Mouse (Mus musculus) heart, embryonic 11.5 days (tissue): Measurements from ENCODE around the gene Dll3. TPM values are rescaled to one million over a fixed set of nuclear protein-coding genes. Genes with fewer than 3 reads are reported as not detected.
A peak's percentile ranks its signal among the peaks of the same experiment; 100 is the strongest.

ENCODE experiments used
- ATAC-seq: fragments of 200-750 bp; cut with Nextera tagmentation; replicated peaks from 2 replicates; pipeline ENCODE4 v1.8.0; 2017; ENCODE audit warnings: moderate library complexity; ENCODE audit not compliant: insufficient number of reproducible peaks, low FRiP score, low TSS enrichment
- H3K27ac ChIP-seq: fragments of 300-500 bp; sonication (generic); 2 replicates; pipeline ENCODE4 v1.5.1; 2014; ENCODE audit warnings: mild to moderate bottlenecking, low read depth, low read length
- H3K27me3 ChIP-seq: fragments of 300-500 bp; sonication (generic); 2 replicates; pipeline ENCODE4 v1.6.1; 2014; ENCODE audit warnings: mild to moderate bottlenecking, low read length, mixed read lengths; ENCODE audit not compliant: control insufficient read depth, insufficient read depth
- H3K36me3 ChIP-seq: fragments of 300-500 bp; sonication (generic); 2 replicates; pipeline ENCODE4 v1.6.1; 2014; ENCODE audit warnings: mild to moderate bottlenecking, low read length, moderate library complexity, mixed read lengths; ENCODE audit not compliant: control insufficient read depth, insufficient read depth
- H3K4me1 ChIP-seq: fragments of 300-500 bp; sonication (generic); 2 replicates; pipeline ENCODE4 v1.6.1; 2014; ENCODE audit warnings: low read length; ENCODE audit not compliant: control insufficient read depth, insufficient read depth
- H3K4me2 ChIP-seq: fragments of 300-500 bp; sonication (generic); 2 replicates; pipeline ENCODE4 v1.6.1; 2014; ENCODE audit warnings: mild to moderate bottlenecking, moderate library complexity
- H3K4me3 ChIP-seq: fragments of 300-500 bp; sonication (generic); 2 replicates; pipeline ENCODE4 v1.5.1; 2014; ENCODE audit warnings: low read depth, low read length
- H3K9ac ChIP-seq: fragments of 300-500 bp; sonication (generic); 2 replicates; pipeline ENCODE4 v1.6.1; 2014; ENCODE audit warnings: mild to moderate bottlenecking, low read depth, low read length, moderate library complexity
- H3K9me3 ChIP-seq: fragments of 300-500 bp; sonication (generic); replicated peaks from 2 replicates; pipeline ENCODE4 v1.6.1; 2016; ENCODE audit warnings: low read length; ENCODE audit not compliant: control insufficient read depth
- WGBS: fragments of 180-500 bp; shearing (Covaris S2); extraction: QIAGEN DNeasy Blood & Tissue Kit; methylation state at CpG from one replicate; pipeline ENCODE4 v1.1.7; 2014; ENCODE audit not compliant: insufficient replicate concordance; 5-methylcytosine and 5-hydroxymethylcytosine counted together
- polyA plus RNA-seq: library from polyadenylated mRNA; unstranded; fragments of >200 nt; fragmentation: Nextera tagmentation; extraction: Ambion mirVana; gene quantifications from 2 replicates; pipeline ENCODE4 v1.2.1, GENCODE M21; 2014

Dll3 gene
- polyA plus RNA-seq, 1 experiment from 2014 or later, result 0.43 TPM

DNA sequence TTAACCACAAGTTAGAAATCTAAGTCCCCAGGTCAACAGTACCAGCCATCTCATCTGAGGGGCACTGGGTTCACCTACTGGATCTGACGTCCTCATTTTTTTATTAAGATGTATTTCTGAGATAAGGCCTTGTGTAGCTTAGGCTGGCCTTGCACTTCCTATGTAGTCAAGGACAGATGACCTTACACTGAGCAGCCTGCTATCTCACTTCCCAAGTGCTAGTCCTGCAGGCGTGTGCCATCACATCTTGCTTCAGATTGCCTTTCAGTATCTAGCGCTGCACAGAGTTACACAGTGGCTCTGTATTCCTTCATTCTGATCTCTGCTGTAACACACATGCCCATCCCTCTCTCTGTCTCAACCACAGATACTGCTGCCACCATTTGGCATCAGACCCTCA lies 16.0 kb upstream of the Dll3 start:
- H3K9ac ChIP-seq, result no peak overlapping the region
- ATAC-seq, result no peak
- WGBS, result 77% methylated on average over 3 of the region's 3 CpGs
- no peaks in the 10 kb centered on the region for H3K27me3 ChIP-seq
- no peak overlapping the region for H3K4me3 ChIP-seq
- H3K9me3 ChIP-seq, result no peaks in the 10 kb centered on the region
- H3K4me1 ChIP-seq, result no peaks in the 10 kb centered on the region
- no peak overlapping the region for H3K4me2 ChIP-seq
- no peak overlapping the region for H3K27ac ChIP-seq
- H3K36me3 ChIP-seq, result peaks cover 70% of the 10 kb centered on the region

DNA sequence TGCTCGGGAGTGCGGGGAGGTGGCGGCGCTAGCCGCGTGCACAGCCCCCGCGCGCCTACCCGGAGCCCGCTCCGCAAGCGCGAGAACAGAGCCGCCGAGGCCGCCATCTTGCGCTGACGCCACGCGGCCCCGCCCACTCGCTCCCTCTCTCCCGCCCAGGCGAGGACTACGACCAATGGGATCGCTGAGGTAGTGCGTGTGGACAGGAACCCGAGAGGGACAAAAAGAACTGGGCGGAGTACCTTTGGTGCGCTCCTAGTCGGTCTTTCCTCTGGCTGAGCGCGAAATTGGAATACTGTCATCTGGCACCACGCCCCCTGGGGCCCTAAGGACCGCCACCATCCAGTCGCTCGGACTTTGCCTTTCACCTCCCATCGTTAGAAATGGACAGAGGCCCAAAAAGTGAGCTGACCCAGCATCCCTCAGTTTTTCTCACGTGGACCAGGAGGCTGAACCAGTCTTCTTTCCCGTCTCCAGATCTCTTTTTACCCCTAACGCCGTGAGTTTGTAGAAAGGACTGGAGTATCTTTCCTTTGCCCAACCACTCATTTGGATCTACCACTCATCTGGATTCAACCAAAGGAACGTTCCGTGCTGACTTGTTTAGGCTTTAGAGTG lies 10.0 kb upstream of the Dll3 start, which contains the start of gene Timm50:
Timm50 (minus strand) TSS at position 147 of the 618 bp plus-strand sequence.
- Histone ChIP-seq H3K27ac (peak within 1 kb of the TSS; percentile 76), H3K9ac (peak within 1 kb of the TSS; percentile 92), H3K4me2 (peak within 1 kb of the TSS; percentile 90), H3K27me3 (no peaks in the 10 kb centered on the region), H3K36me3 (peaks cover 45% of the 10 kb centered on the region), H3K9me3 (no peaks in the 10 kb centered on the region), H3K4me1 (peaks cover 7% of the 10 kb centered on the region), H3K4me3 (peak within 1 kb of the TSS; percentile 95)
- peak; percentile 93 for ATAC-seq
- WGBS, result under 1% methylated on average over 42 of the region's 45 CpGs

DNA sequence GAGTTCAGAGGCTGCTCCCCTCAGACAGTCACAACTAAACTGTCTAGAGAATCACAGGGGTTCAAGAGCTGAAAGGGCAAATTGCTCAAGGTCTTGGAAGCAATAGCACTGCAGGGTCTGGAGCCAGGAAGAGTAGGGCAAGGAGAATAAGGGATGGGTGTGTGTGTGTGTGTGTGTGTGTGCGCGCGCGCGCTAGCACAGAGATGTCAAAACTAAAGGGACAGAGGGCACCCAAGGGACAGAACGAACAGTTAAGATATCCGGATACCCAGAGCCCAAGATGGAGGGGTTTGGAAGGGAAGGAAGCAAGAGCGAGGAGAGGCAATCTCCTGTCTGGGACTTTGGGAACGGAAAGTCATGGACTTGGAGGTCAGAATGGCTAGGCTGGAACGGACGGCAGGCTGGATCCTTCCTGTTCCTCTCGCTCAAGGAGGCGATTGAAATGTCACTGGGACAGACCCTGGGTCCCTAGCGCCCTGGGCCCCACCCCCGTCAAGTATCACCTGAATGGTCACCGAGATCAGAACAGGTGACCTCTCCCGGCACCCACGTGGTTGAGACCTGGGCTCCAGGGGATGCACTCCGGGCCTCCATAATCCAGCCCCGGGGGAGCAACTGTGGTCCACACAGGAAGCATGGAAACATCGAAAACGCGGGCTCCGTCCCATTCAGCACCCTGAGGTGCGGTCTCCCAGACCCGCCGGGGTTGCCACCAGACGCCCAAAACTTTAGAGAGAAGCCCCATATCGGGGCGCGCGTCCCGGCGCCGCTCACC lies 9.3 kb upstream of the Dll3 start:
- WGBS, result 8% methylated on average over 35 of the region's 35 CpGs
- ATAC-seq, result peak; percentile 22; the same call in 1 of the 2 replicates
- Histone ChIP-seq H3K4me1 (peaks cover 7% of the 10 kb centered on the region), H3K4me2 (peak overlapping the region; percentile 90), H3K9ac (peak overlapping the region; percentile 92), H3K9me3 (no peaks in the 10 kb centered on the region), H3K27me3 (no peaks in the 10 kb centered on the region), H3K4me3 (peak overlapping the region; percentile 95), H3K27ac (peak overlapping the region; percentile 76), H3K36me3 (peaks cover 45% of the 10 kb centered on the region)

DNA sequence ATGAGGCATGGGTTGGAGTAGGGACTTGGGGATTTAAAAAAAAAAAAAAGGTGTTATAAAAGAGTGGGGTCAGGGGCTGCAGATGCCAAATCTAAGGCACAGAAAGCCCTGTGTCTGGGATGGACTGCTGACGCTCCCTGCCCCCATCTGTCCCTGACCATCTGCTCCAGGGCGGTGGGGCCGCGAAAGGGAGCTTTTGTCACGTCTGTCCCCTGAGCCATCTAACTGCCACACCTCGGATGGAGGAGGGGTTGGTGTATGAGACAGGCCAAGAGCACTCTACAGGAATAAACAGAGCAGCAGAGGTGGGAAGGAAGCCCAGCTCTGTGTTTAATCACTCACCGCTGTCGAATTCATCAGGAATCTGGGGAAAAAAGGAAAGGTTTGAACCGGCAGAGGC lies 7.7 kb upstream of the Dll3 start:
- Histone ChIP-seq H3K27ac (no peak overlapping the region), H3K4me2 (no peak overlapping the region), H3K36me3 (peaks cover 44% of the 10 kb centered on the region), H3K9me3 (no peaks in the 10 kb centered on the region), H3K27me3 (no peaks in the 10 kb centered on the region), H3K4me1 (peaks cover 7% of the 10 kb centered on the region), H3K9ac (0 out of 2 replicates have a peak overlapping the region, but pooled peaks have one; percentile 22), H3K4me3 (no peak overlapping the region)
- ATAC-seq, result no peak
- WGBS, result 61% methylated on average over 9 of the region's 9 CpGs

DNA sequence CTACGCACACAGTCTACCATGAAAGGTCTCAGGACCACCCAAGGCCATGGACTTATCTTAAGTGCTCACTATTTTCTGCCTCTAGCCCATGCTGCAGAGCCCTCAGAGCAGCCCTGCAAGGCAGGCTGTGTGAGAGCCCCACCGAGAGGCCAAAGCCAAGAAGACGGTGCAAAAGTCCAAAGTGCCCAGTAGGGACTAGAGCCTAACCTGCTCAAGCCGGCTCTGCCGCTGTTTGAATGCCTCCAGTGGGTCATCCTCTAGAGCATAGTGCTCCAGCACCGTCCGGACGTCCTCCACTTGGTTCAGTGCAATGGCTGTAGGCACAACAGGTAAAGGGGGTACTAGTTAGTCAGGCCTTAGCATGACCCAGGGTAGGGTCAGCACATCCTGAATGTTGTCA lies 4.2 kb upstream of the Dll3 start:
- no peak for ATAC-seq
- Histone ChIP-seq H3K4me1 (peaks cover 7% of the 10 kb centered on the region), H3K36me3 (peaks cover 41% of the 10 kb centered on the region), H3K9ac (no peak overlapping the region), H3K9me3 (no peaks in the 10 kb centered on the region), H3K27ac (no peak overlapping the region), H3K4me2 (no peak overlapping the region), H3K27me3 (peaks cover 11% of the 10 kb centered on the region), H3K4me3 (no peak overlapping the region)
- 84% methylated on average over 8 of the region's 8 CpGs for WGBS

DNA sequence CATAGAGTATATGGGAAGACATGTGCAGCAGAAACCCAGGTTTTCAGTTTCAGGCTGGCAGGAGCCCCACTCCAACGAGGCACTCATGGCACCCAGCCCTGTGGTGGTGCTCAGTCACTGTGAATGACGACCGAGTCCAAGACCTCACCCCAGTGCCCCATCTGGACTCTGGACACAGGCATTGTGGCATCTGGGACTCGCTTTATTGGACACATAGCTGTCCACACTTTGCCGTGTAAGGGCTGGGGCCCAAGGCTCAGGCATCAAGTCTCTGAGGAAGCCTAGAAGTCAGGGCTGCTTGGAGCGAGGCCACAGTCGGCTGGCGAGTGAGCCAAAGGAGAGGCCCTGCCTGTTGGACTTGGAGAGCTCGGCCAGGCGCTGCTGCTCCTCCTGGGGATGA lies 3.6 kb upstream of the Dll3 start:
- Histone ChIP-seq H3K27ac (no peak overlapping the region), H3K4me3 (no peak overlapping the region), H3K4me1 (peaks cover under 1% of the 10 kb centered on the region), H3K4me2 (no peak overlapping the region), H3K9ac (no peak overlapping the region), H3K9me3 (no peaks in the 10 kb centered on the region), H3K27me3 (peaks cover 17% of the 10 kb centered on the region), H3K36me3 (peaks cover 41% of the 10 kb centered on the region)
- ATAC-seq, result no peak
- WGBS, result 88% methylated on average over 10 of the region's 10 CpGs

DNA sequence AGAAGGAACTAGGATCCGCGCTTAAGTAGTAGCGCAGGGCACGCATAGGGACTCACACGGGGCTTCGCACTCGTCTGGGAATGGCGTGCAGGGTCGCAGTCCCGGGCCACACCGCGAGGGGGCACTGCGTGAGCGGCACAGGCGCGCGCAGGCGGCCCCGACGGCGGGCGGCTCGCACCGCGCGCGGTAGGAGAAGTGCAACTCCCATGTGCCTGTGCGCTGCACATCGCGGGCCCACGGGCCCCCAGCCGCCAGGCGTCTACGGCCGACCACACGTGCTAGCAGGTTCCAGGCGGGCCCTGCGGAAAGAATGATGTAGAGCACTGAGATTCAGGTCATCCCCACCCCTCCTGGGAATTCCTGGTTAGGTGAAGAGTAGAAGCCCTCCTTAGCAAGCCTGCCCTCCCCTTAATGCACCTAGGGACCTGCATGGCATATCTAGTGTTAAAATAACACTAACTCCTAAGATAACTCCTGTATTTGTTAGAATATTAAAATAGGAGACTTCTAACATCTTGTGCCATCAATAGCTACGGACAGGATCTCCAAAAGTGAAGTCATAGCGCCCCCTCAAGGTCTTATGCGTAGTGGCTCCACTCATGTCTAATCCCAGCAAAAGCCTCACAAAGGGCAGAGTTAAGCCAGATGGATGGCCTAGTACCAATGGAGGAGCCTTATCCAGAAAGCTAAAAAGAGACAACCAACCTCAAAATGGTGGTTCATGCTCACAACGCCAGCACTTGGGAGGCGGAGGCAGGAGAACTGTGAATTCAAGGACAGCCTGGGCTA lies 3.0 kb downstream of the Dll3 start:
- ATAC-seq, result no peak
- Histone ChIP-seq H3K4me2 (0 out of 2 replicates have a peak overlapping the region, but pooled peaks have one; percentile 18), H3K4me1 (no peaks in the 10 kb centered on the region), H3K9ac (no peak overlapping the region), H3K27me3 (peaks cover 67% of the 10 kb centered on the region), H3K9me3 (no peaks in the 10 kb centered on the region), H3K36me3 (no peaks in the 10 kb centered on the region), H3K27ac (no peak overlapping the region), H3K4me3 (no peak overlapping the region)
- WGBS, result 29% methylated on average over 43 of the region's 43 CpGs

DNA sequence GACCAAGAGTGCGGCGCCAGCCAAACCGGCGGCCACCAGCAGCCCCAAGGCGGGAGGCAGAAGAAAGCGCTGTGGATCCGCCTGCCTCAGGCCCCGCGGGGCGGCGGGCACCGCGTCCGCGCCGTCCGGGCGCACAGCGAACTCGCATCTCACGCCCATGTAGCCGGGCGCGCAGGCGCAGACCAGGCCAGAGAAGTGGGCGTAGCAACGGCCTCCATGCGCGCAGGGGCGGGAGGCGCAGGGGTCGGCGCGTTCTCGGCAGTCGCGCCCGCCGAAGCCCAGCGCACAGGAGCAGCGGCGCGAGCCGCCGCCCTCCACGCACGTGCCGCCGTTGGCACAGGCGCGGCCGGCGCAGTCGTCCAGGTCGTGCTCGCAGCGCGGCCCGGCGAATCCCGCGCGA lies 7.6 kb downstream of the Dll3 start:
- WGBS, result 8% methylated on average over 59 of the region's 63 CpGs
- H3K9me3 ChIP-seq, result no peaks in the 10 kb centered on the region
- peak; percentile 46; the same call in 1 of the 2 replicates for ATAC-seq
- H3K27me3 ChIP-seq, result peaks cover 78% of the 10 kb centered on the region
- peak overlapping the region; percentile 56; the same call in 1 of the 2 replicates for H3K9ac ChIP-seq
- peak overlapping the region; percentile 79 for H3K4me2 ChIP-seq
- peak overlapping the region; percentile 53 for H3K4me3 ChIP-seq
- H3K27ac ChIP-seq, result no peak overlapping the region
- peaks cover 7% of the 10 kb centered on the region for H3K4me1 ChIP-seq
- H3K36me3 ChIP-seq, result no peaks in the 10 kb centered on the region
